Mouse (Mus musculus) induced T-regulatory cell, adult 2 months (primary cell): ENCODE measurements around the gene Fam131c.

ENCODE experiments used
- DNase-seq: peaks from one replicate; pipeline ENCODE4 v3.0.0-alpha.2; 2012; ENCODE audit warnings: low read depth

Gene Fam131c

DNA sequence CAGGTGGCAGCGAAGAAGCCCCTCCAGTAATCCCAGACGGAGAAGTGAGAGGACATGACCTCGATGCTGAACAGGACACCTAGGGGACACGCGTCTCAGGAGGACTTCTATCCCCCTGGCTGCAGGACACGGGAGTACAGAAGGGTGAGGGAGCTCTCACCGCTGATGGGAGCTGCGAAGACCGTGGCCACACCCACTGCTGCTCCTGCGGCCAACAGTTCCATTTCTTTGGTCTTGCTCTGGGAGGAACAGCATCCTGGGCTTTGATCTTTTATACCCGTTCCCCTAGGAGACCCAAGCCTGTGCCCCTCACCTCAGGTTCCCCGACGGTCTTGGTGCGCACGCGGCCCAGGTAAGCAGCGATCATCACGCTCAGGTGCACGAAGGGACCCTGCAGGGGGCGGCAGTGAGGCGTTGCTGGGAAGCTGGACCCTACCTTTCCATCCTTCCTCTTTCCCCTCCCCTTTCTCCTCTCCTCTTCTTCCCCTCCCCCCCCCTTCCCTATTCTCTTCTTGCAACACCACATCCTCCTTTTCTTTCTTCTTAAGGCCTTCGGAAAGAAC is 43.5 kb downstream of the Fam131c start:
- DNase-seq, result peak; percentile 35

DNA sequence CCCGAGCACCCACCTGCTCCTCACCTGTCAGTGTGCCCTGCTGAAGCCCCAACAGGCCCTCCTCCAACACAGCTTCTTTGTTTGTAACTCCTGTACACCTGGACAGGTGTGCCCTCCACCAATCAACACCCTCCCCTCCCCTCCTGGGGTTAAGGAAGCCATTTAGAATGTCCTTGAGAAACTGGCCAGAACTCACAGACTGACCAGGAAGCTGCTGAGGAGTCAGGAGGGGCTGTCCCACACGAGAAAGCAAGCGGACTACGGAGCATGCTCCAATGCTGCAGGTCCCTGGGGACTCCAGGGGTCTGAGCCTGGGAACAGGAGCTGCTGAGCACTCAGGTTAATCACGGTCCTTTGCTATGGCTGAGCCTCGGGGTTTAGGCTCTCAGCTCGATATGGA is 47.9 kb downstream of the Fam131c start, which contains the start of gene Clcnkb:
Gene Clcnkb, minus strand, starts transcription at position 91 of the 400 bp plus-strand sequence.
- DNase-seq, result no peak

GRCm38 (mm10) chr4:141419398-141420191 is 51.6 kb downstream of the Fam131c start:
- peak; percentile 57 for DNase-seq

GRCm38 (mm10) chr4:141420192-141420829 is 52.3 kb downstream of the Fam131c start, which contains the start of gene Hspb7:
Hspb7 (plus strand) TSS chr4:141420779.
- no peak for DNase-seq

- DNase-seq, result no peak
Measured at GRCm38 (mm10) chr4:141420886-141421285, 52.9 kb downstream of the Fam131c start.

GRCm38 (mm10) chr4:141421423-141421822 is 53.4 kb downstream of the Fam131c start:
- no peak for DNase-seq

- DNase-seq, result no peak
Measured at GRCm38 (mm10) chr4:141422841-141423240, 54.8 kb downstream of the Fam131c start.

GRCm38 (mm10) chr4:141423288-141423687 is 55.3 kb downstream of the Fam131c start:
- no peak for DNase-seq

DNA sequence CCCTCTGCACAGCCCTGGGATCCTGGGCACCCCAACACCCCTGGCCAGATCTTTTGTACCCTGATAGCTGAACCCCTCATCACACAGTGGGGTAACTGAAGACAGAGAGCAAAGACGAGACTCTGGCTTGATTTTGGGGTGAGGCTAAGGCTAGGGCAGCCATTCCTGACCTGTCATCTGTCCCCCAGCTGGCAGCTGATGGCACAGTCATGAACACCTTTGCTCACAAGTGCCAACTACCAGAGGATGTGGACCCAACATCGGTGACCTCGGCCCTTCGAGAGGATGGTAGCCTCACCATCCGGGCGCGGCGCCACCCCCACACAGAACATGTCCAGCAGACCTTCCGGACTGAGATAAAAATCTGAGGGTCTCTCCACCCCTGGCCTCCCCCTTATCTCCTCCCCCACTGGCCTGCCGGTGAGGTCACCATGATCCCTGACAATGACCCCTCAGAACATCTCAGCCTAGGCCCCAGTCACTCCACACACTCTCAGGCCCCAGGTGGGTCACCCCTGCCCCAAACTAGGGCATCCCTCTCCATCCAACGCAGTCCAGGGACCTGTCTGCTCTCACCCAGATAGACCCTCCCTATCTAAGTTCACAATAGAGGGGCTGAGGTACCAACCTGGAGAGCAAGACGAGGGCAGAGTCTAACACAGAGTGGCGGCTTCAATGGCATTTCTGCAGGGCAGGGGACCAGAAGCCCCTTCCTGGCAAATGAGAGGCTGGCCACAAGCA is 55.8 kb downstream of the Fam131c start:
- no peak for DNase-seq

DNA sequence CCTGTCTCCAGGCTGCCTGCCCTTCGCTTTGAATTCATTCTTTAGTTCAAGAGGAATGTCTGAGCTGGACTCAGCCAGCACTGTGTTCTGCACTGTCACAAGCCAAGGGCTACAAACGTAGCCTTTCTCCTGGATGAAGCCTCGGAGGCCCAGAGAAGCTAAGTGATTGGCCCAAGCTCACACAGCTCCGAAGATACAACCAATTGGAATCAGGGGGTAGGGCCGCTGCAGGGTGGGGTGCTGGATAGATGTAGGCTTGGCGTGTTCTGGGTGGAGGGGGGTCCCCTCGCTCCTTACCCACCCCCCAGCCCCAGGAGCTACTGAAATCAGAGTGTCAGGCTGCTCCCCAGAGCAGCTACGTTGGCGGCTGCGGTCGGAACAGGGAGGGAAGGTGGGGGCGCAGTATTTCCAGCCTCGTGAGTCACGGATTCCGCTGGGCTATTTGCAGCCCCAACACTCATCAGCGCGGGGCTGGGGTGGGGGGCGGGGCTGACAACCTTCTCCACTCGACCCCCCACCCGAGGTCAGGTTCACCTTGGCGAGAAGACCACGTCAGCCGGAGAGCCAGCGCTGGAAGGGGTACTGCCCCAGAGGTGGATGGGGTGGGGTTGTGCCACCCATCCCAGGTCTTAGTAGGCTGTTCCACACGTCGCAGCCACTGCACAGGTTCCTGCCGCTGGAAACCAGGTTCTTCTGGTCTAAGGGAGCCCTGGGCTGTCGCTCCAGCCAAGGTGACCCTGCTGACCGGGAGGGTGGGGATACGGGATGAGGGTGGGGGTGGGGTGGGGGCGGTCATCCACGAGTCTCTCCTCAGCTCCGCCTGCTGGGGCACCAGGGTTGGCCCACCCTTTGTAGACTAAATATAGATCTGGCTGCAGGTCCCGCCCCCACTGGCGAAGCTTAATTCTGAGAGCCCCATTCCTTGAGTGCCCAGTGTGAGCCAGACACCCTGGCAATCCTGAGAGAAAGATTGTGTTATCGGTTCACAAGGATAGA is 57.8 kb downstream of the Fam131c start:
- peak; percentile 87 for DNase-seq

GRCm38 (mm10) chr4:141426796-141427745 is 59.1 kb downstream of the Fam131c start:
- no peak for DNase-seq

DNA sequence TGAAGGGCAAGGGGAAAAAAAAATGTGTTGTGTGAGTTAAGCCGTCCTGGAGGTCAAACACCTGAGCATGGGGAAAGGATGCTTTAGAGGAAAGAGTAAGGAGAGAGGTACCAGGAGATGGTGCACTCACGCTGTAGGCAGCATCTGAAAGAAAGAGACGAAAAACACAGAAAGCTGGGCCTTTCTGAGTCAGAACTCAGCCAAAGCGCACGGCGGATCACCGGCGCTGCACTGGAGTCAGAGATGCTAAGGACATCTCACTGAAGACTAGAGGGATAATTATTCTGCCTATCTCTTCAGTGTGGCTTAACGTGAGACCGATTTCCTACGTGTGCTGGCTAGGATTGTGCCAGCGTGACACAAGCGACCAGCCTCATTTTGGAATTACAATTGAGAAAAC is 59.9 kb downstream of the Fam131c start:
- no peak for DNase-seq

DNA sequence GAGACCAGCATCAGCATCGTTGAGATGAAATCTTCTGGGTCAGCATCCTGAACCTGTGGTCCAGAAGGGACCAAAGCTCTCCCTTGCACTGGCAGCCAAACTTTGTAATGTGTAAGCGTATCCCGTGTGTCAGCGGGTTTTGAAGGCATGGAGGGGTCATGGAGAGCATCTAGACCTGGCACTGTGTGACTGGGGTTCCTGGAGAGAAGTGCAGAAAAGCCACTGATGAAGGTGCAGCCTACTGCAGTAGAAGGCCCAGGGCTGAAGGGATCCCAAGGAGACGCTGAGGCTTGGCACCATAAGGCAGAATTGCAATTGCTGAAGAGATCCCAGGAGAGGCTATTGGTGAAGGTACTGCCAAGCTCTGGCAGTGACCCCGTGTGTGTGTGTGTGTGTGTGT is 61.4 kb downstream of the Fam131c start:
- no peak for DNase-seq

- peak; percentile 35 for DNase-seq
Measured at GRCm38 (mm10) chr4:141429847-141430246, 61.8 kb downstream of the Fam131c start.

- peak; percentile 84 for DNase-seq
Measured at GRCm38 (mm10) chr4:141430997-141431396, 63.0 kb downstream of the Fam131c start.

DNA sequence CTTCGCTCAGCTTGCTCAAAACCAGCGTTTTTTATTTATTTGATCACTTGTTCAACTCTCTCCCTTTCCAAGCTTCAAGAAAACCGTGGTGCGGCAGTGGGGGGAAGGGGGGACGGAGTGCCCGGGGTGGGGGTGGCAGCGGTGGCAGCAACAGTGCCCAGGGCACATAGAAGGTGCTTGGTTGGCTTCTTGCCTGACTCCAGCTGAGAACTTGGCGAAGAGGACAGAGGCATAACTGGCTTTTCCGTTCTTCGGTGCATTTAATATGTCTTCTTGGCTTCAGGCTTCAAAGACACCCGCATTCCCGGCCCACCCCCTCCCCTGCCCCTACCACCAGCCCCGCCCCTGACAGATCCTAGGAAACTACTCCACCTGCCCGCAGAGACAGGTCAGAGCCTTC is 64.6 kb downstream of the Fam131c start:
- DNase-seq, result no peak

- DNase-seq, result no peak
Measured at GRCm38 (mm10) chr4:141433191-141433590, 65.2 kb downstream of the Fam131c start.
